Mouse (Mus musculus): ENCODE results near the gene Rnf181. TPM values are rescaled to one million over a fixed set of nuclear protein-coding genes. Genes with fewer than 3 reads are reported as not detected.

Gene Rnf181
- polyA plus RNA-seq, 1 experiment from 2014 or later: 106 TPM

DNA sequence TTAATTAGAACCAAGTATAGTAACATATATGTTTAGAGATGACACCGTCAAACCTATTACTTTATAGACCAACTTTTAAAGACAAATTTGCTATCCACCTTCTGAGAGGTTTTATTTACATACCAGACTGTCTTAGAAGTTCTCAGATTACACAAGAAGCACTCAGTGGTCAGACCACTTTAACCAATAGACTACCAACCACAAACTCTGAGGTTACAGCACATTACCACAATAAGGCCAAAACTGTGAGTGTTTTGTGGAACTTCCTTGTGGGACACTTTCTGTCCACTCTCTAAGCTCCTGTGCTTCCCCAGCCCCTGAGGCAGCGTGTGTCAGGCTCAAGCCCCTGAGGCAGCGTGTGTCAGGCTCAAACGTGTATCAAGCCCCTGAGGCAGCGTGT is 37.7 kb downstream of the Rnf181 start:
- H3K36me3 ChIP-seq (replicated peaks): peaks cover 99% of the 10 kb centered on the region
- no peaks in the 10 kb centered on the region for H3K27me3 ChIP-seq (replicated peaks; ENCODE audit: low read depth, poor library complexity, severe bottlenecking)
- H3K9me3 ChIP-seq: no peaks in the 10 kb centered on the region
- no peak overlapping the region for H3K27ac ChIP-seq (replicated peaks)
- WGBS: 95% methylated on average over 5 of the region's 5 CpGs
- DNase-seq (ENCODE audit: low spot score): no peak
- H3K4me3 ChIP-seq: no peak overlapping the region
- no peaks in the 10 kb centered on the region for H3K4me1 ChIP-seq

DNA sequence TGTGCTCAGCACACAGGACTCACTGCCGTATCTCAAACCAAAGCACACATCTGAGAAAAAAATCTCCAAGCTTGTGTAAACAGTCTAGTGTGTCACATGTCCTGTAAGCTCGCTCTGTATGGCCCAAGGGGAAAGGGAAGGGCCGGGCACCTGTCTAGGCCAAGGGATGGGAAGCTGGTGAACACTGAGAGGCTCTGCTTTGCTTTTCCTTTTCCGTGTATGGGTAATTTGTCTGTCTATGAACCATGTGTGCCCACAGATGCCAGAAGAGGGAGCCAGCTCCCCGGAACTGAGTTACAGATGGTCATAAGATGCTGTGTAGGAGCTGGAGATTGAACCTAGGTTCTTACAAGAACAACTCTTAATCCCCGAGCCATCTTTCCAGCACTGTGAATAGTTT is 40.5 kb downstream of the Rnf181 start:
- DNase-seq (ENCODE audit: low spot score): no peak
- no peak overlapping the region for H3K27ac ChIP-seq (replicated peaks)
- 77% methylated on average over 6 of the region's 6 CpGs for WGBS
- H3K27me3 ChIP-seq (replicated peaks; ENCODE audit: low read depth, poor library complexity, severe bottlenecking): no peaks in the 10 kb centered on the region
- no peak overlapping the region for H3K4me3 ChIP-seq
- H3K9me3 ChIP-seq: no peaks in the 10 kb centered on the region
- H3K36me3 ChIP-seq (replicated peaks): peaks cover 99% of the 10 kb centered on the region
- H3K4me1 ChIP-seq: no peaks in the 10 kb centered on the region

DNA sequence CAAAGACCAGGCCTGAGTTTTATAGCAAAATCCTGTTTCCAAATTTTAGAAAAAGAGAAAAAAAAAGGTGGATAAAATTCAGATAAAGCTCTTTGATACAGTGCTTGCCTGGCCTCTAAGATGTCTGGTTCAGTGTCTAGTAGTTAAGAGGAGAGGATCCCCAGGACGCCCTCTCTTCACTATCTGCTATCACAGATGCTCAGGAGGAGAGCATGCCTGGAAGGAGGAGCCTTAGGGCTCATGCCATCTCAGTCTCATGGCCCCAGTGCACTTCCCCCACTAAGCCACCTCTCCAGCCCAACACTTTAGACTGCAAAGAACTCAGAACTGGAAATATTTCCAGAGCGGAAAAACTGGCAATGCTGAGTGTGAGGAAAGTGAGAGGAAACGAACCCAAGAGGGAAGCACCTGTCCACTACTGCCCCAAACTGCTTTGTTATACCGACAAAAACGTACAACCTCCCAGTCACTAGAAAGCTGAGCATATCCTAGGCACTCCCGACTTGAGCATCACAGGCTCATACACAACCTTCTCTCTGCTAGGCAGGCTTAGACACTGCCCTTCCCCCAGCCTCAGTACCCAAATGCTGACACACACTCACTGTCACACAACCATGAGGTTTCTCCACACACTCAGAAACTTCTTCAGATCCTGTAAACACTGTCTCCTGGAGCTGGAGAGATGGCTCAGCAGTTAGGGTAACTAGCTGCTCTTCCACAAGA is 42.8 kb downstream of the Rnf181 start:
- H3K27ac ChIP-seq (replicated peaks): no peak overlapping the region
- no peaks in the 10 kb centered on the region for H3K4me1 ChIP-seq
- 93% methylated on average over 6 of the region's 6 CpGs for WGBS
- H3K27me3 ChIP-seq (replicated peaks; ENCODE audit: low read depth, poor library complexity, severe bottlenecking): no peaks in the 10 kb centered on the region
- H3K9me3 ChIP-seq: no peaks in the 10 kb centered on the region
- H3K4me3 ChIP-seq: no peak overlapping the region
- peaks cover 100% of the 10 kb centered on the region for H3K36me3 ChIP-seq (replicated peaks)
- DNase-seq (ENCODE audit: low spot score): no peak

DNA sequence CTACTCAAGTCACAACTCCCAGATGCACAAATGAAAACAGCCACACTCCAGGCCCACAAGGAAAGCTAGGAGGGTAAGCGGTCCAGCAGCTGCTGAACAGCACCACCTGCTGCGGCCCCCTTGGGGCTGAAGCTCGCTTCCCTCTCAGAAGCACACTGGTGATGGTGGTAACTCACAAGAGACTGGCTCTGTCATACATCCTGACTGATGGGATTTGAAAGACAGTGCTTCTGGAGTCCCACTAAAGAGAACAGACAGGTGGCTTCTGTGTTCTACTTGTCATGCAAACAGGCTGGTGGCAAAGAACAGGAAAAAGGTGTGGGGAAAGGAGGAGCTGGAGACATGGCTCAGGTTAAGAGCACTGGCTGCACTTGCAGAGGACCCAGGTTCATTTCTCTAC is 43.8 kb downstream of the Rnf181 start:
- WGBS: 93% methylated on average over 3 of the region's 3 CpGs

DNA sequence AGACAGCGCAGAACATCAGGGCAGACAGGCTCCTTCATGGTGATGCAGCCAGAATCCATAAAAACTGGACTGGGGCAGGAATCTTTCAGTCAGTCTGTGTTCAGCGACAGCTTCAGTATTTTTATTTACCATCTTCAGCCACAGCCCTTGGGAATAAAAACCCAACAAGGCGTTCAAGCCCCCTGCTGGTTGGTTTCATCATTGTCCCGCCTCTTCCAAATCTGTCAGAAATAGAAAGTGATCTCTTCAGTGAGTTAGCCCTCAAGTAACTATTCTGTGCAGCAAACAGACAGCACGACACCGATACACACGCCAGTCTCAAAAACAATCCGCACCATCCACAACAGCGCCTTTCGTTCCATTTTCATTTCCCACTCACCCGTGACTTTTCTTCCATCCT is 47.7 kb downstream of the Rnf181 start:
- WGBS: 86% methylated on average over 11 of the region's 11 CpGs
- Histone ChIP-seq H3K4me1 (no peaks in the 10 kb centered on the region), H3K27ac (replicated peaks) (no peak overlapping the region), H3K9me3 (no peaks in the 10 kb centered on the region), H3K4me3 (no peak overlapping the region), H3K27me3 (replicated peaks; ENCODE audit: low read depth, poor library complexity, severe bottlenecking) (no peaks in the 10 kb centered on the region), H3K36me3 (replicated peaks) (peaks cover 97% of the 10 kb centered on the region)
- no peak for DNase-seq (ENCODE audit: low spot score)

More for the DNA sequence above, 43.8 kb downstream of the Rnf181 start:
- Histone ChIP-seq H3K27ac (replicated peaks) (no peak overlapping the region), H3K4me3 (no peak overlapping the region), H3K27me3 (replicated peaks; ENCODE audit: low read depth, poor library complexity, severe bottlenecking) (no peaks in the 10 kb centered on the region), H3K9me3 (no peaks in the 10 kb centered on the region), H3K4me1 (no peaks in the 10 kb centered on the region), H3K36me3 (replicated peaks) (peaks cover 100% of the 10 kb centered on the region)
- DNase-seq (ENCODE audit: low spot score): no peak

DNA sequence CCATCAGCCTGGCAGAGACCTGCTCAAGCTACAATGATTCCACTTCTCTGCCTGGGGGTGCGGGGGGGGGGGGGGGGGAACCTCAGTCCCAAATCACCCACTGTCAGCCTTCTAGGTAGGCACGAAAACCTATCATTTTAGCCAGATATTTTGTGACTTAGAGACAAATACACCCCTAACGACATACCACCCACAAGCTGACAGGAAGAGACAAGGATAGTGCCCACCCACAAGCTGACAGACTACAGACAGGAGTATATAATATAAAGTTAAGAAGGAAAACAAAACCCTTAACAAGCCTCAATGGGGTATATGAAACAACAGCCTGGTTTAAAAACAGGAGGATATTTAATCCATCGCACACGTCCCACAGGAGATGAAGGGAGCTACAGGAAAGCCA is 48.3 kb downstream of the Rnf181 start:
- H3K9me3 ChIP-seq: no peaks in the 10 kb centered on the region
- H3K27ac ChIP-seq (replicated peaks): no peak overlapping the region
- peaks cover 97% of the 10 kb centered on the region for H3K36me3 ChIP-seq (replicated peaks)
- no peak overlapping the region for H3K4me3 ChIP-seq
- WGBS: 82% methylated on average over 5 of the region's 5 CpGs
- DNase-seq (ENCODE audit: low spot score): no peak
- no peaks in the 10 kb centered on the region for H3K27me3 ChIP-seq (replicated peaks; ENCODE audit: low read depth, poor library complexity, severe bottlenecking)
- no peaks in the 10 kb centered on the region for H3K4me1 ChIP-seq

DNA sequence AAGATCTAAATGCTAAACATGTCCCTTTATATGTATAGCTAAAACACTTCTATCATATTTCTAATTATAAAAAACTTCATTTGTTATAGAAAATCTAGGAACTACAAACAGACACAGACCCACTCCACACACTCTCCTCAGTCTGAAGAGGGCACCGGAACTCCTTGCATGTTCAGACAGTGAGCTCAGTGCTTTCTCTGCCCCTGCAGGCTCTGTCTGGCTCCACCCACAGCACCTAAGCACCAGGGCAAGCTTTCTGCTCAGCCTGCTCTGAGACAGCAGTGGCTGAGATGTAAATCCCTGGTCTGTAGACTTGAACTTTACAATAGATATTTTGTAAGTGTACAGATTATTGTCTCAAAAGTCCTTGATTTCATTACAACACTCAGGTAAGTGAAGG is 50.7 kb downstream of the Rnf181 start:
- no peak for DNase-seq (ENCODE audit: low spot score)
- Histone ChIP-seq H3K27ac (replicated peaks) (no peak overlapping the region), H3K4me1 (no peaks in the 10 kb centered on the region), H3K4me3 (no peak overlapping the region), H3K27me3 (replicated peaks; ENCODE audit: low read depth, poor library complexity, severe bottlenecking) (no peaks in the 10 kb centered on the region), H3K9me3 (no peaks in the 10 kb centered on the region), H3K36me3 (replicated peaks) (peaks cover 89% of the 10 kb centered on the region)
- 81% methylated on average over 1 of the region's 1 CpGs for WGBS

DNA sequence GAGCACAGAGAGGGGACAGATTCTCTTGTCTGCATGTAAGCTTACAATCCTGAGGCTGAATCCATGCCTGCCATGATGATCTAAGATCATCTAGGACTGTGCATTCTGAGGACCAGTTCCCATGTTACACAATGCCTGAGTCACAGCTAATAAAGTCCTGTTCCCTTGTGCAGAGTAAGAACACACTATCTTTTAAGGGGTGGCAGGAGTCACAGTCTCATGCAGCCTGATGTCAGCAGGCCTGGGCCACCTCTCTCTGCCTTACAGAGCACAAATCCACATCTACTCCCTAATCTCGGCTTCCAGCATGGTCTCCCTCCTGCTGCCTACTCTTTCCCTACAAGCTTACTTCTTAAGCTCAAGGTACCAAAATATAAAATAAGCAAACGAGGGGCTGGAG is 51.4 kb downstream of the Rnf181 start:
- peaks cover 83% of the 10 kb centered on the region for H3K36me3 ChIP-seq (replicated peaks)
- H3K4me1 ChIP-seq: no peaks in the 10 kb centered on the region
- H3K27ac ChIP-seq (replicated peaks): no peak overlapping the region
- H3K9me3 ChIP-seq: no peaks in the 10 kb centered on the region
- no peaks in the 10 kb centered on the region for H3K27me3 ChIP-seq (replicated peaks; ENCODE audit: low read depth, poor library complexity, severe bottlenecking)
- no peak for DNase-seq (ENCODE audit: low spot score)
- H3K4me3 ChIP-seq: no peak overlapping the region
- 86% methylated on average over 2 of the region's 2 CpGs for WGBS

DNA sequence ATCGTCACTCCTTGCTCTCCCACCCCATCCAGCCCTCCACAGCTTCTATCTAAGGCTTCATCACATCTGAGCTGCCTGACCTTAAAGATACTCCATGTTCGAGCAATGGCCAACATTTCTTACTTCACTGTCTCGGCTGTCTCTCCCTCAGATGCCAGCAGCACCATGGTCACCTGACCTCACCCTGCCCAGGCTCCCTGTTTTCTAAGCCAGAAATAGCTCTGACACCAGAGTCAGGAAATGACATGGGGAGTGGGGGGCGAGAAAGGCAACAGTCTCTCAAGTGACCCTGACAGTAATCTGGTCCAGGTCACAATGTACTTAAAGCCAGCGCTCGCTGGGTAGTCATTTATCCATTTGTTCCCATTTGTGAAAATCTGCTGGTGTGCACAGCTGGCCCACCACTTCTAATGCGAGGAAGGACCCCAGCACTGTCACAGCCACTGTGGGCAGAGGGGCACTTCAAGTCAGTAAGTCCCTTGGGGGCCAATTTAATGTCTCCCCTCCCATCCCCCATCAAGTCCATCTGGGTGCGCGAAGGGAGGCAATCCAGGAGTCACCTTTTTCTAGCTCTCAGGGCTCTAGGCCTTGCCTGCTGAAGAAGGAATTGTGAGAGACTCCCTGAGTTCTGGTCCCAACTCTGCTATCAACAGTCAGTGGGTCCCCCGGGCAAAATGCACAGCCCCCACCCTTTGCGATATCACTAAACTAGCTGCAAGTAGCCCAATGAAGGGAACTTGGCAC is 53.5 kb downstream of the Rnf181 start:
- Histone ChIP-seq H3K4me3 (no peak overlapping the region), H3K9me3 (no peaks in the 10 kb centered on the region), H3K27ac (replicated peaks) (no peak overlapping the region), H3K4me1 (no peaks in the 10 kb centered on the region), H3K27me3 (replicated peaks; ENCODE audit: low read depth, poor library complexity, severe bottlenecking) (no peaks in the 10 kb centered on the region), H3K36me3 (replicated peaks) (peaks cover 62% of the 10 kb centered on the region)
- WGBS: 89% methylated on average over 11 of the region's 11 CpGs
- DNase-seq (ENCODE audit: low spot score): no peak

DNA sequence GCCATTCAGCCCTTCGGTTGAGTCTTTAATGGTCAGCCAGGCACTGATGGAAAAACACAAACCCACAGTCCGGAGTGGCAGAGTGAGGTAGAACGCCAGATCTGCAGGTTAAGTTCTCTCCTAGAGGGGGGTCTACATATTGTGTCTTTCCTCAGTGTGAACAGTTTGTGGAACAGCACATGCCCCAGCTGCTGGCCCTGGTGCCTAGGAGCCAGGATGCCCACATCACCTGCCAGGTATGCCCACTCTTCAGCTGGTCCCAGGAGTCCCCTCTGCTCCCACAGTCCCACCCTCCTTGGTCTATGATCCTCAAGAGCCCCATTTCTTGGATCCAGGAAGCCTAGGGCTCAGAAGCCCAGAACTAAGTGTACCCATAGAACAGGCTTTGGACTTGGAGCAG is 54.6 kb downstream of the Rnf181 start:
- Histone ChIP-seq H3K27ac (replicated peaks) (no peak overlapping the region), H3K9me3 (no peaks in the 10 kb centered on the region), H3K4me1 (no peaks in the 10 kb centered on the region), H3K27me3 (replicated peaks; ENCODE audit: low read depth, poor library complexity, severe bottlenecking) (no peaks in the 10 kb centered on the region), H3K36me3 (replicated peaks) (peaks cover 51% of the 10 kb centered on the region), H3K4me3 (no peak overlapping the region)
- 95% methylated on average over 3 of the region's 3 CpGs for WGBS
- no peak for DNase-seq (ENCODE audit: low spot score)

Other genes starting within 250 kb of the Rnf181 start
- gene Atoh8, start 131.4 kb downstream of the Rnf181 start, polyA plus RNA-seq (2016; fragmentation: Nextera tagmentation; extraction: Ambion mirVana): 17.7 and 21.4 TPM in 2 replicates
- gene Sftpb, start 62.3 kb downstream of the Rnf181 start, polyA plus RNA-seq (2016; fragmentation: Nextera tagmentation; extraction: Ambion mirVana): 0.18 TPM in 1 of 2 replicates, not detected in the other
- 83.4 and 85.3 TPM in 2 replicates for gene Usp39, start 21.8 kb downstream of the Rnf181 start, polyA plus RNA-seq (2016; fragmentation: Nextera tagmentation; extraction: Ambion mirVana)
- 28.0 and 28.8 TPM in 2 replicates for gene 0610030E20Rik, start 19.6 kb downstream of the Rnf181 start, polyA plus RNA-seq (2016; fragmentation: Nextera tagmentation; extraction: Ambion mirVana)
- 6.1 and 6.3 TPM in 2 replicates for gene Tmem150a, start 11.5 kb downstream of the Rnf181 start, polyA plus RNA-seq (2016; fragmentation: Nextera tagmentation; extraction: Ambion mirVana)
- gene Vamp5, start 13.5 kb upstream of the Rnf181 start, polyA plus RNA-seq (2016; fragmentation: Nextera tagmentation; extraction: Ambion mirVana): 13.6 and 15.9 TPM in 2 replicates
- gene Vamp8, start 23.7 kb upstream of the Rnf181 start, polyA plus RNA-seq (2016; fragmentation: Nextera tagmentation; extraction: Ambion mirVana): 53.2 and 59.8 TPM in 2 replicates
- gene Ggcx, start 47.4 kb upstream of the Rnf181 start, polyA plus RNA-seq (2016; fragmentation: Nextera tagmentation; extraction: Ambion mirVana): 20.4 and 21.1 TPM in 2 replicates
- gene Mat2a, start 72.6 kb upstream of the Rnf181 start, polyA plus RNA-seq (2016; fragmentation: Nextera tagmentation; extraction: Ambion mirVana): 473 and 481 TPM in 2 replicates
- gene Sh2d6, start 154.8 kb upstream of the Rnf181 start, polyA plus RNA-seq (2016; fragmentation: Nextera tagmentation; extraction: Ambion mirVana): 0.16 and 0.19 TPM in 2 replicates
- 14.8 and 16.0 TPM in 2 replicates for gene Capg, start 177.4 kb upstream of the Rnf181 start, polyA plus RNA-seq (2016; fragmentation: Nextera tagmentation; extraction: Ambion mirVana)
- gene Elmod3, start 231.5 kb upstream of the Rnf181 start, polyA plus RNA-seq (2016; fragmentation: Nextera tagmentation; extraction: Ambion mirVana): 13.9 and 14.8 TPM in 2 replicates
- gene Retsat, start 231.5 kb upstream of the Rnf181 start, polyA plus RNA-seq (2016; fragmentation: Nextera tagmentation; extraction: Ambion mirVana): 8.6 and 8.9 TPM in 2 replicates